Mouse (Mus musculus) hindbrain, postnatal 0 days (tissue): ENCODE data around the gene Pik3r1. TPM values are rescaled to one million over a fixed set of nuclear protein-coding genes. Genes with fewer than 3 reads are reported as not detected.

Source experiments
- ATAC-seq: fragments of 200-750 bp; cut with Nextera tagmentation; 2 replicates; pipeline ENCODE4 v1.8.0; 2017; ENCODE audit warnings: mild to moderate bottlenecking, moderate TSS enrichment, moderate library complexity
- DNase-seq: peaks from one replicate; pipeline ENCODE4 v3.0.0-alpha.2; 2015; ENCODE audit warnings: low spot score
- H3K27ac ChIP-seq: fragments of 300-500 bp; sonication (generic); 2 replicates; pipeline ENCODE4 v1.5.1; 2014; ENCODE audit warnings: mild to moderate bottlenecking
- H3K27me3 ChIP-seq: fragments of 300-500 bp; sonication (generic); 2 replicates; pipeline ENCODE4 v1.6.1; 2014; ENCODE audit warnings: low read length, mixed read lengths; ENCODE audit not compliant: insufficient read depth
- H3K36me3 ChIP-seq: fragments of 300-500 bp; sonication (generic); 2 replicates; pipeline ENCODE4 v1.6.1; 2014; ENCODE audit warnings: low read length, mixed read lengths; ENCODE audit not compliant: insufficient read depth
- H3K4me1 ChIP-seq: fragments of 300-500 bp; sonication (generic); 2 replicates; pipeline ENCODE4 v1.6.1; 2014; ENCODE audit warnings: antibody characterized with exemption, low read length, mixed read lengths; ENCODE audit not compliant: insufficient read depth
- H3K4me2 ChIP-seq: fragments of 300-500 bp; sonication (generic); 2 replicates; pipeline ENCODE4 v1.6.1; 2014; ENCODE audit warnings: low read depth, mild to moderate bottlenecking, low read length, moderate library complexity, mixed read lengths
- H3K4me3 ChIP-seq: fragments of 300-500 bp; sonication (generic); 2 replicates; pipeline ENCODE4 v1.5.1; 2014; ENCODE audit warnings: low read length
- H3K9ac ChIP-seq: fragments of 300-500 bp; sonication (generic); replicated peaks from 2 replicates; pipeline ENCODE4 v1.6.1; 2014; ENCODE audit warnings: mild to moderate bottlenecking, low read length, moderate library complexity, mixed read lengths
- H3K9me3 ChIP-seq: fragments of 300-500 bp; sonication (generic); 2 replicates; pipeline ENCODE4 v1.6.1; 2016; ENCODE audit warnings: low read length, mixed read lengths
- CTCF ChIP-seq: IDR thresholded peaks from 2 replicates; pipeline ENCODE4 v1.5.1; 2016; ENCODE audit warnings: antibody characterized with exemption, control low read depth, low read depth
- WGBS: fragments of 180-500 bp; shearing (Covaris S2); extraction: QIAGEN DNeasy Blood & Tissue Kit; methylation state at CpG from one replicate; pipeline ENCODE4 v1.1.7; 2014; 5-methylcytosine and 5-hydroxymethylcytosine counted together
- polyA plus RNA-seq: library from polyadenylated mRNA; unstranded; fragments of >200 nt; fragmentation: Nextera tagmentation; extraction: Ambion mirVana; gene quantifications from 2 replicates; pipeline ENCODE4 v1.2.1, GENCODE M21; 2015
- total RNA-seq: library from RNA; depleted of rRNA; stranded (reverse); fragments of >200 nt; gene quantifications from 2 replicates; pipeline ENCODE4 v1.2.3, GENCODE M21; 2014

Gene Pik3r1
- total and polyA plus RNA-seq, 2 experiments from 2014 or later = 58.1 to 95.6 TPM

DNA sequence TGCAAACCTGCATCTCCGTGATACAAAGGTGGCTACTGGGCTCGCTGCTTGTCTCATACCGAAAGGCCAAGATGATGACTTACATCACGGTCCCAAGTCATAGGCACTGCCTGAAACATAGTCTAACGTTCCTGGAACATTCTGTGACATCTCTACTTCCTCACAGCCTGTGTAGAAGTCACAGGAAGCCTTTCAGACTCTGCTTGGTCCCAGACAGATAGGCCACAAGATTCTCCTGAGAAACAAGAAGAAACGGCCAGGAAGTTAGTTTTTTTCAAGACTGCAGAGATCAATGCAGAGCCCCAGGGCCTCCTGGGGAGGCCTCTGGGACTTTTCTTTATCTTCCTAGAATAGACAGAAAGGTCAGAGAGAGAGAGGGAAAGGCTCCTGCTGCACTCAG, 29.0 kb upstream of the Pik3r1 start:
- ATAC-seq = no peak
- Histone ChIP-seq H3K36me3 (no peaks in the 10 kb centered on the region), H3K27ac (no peak overlapping the region), H3K4me1 (0 out of 2 replicates have a peak, but pooled peaks cover 5% of the 10 kb centered on the region), H3K27me3 (no peaks in the 10 kb centered on the region), H3K9ac (no peak overlapping the region), H3K9me3 (no peaks in the 10 kb centered on the region), H3K4me3 (no peak overlapping the region), H3K4me2 (no peak overlapping the region)
- WGBS = 58% methylated on average over 6 of the region's 6 CpGs
- TF ChIP-seq CTCF = no peak
- no peak for DNase-seq

- no peak for TF ChIP-seq CTCF
- no peak overlapping the region for H3K27ac ChIP-seq
- H3K9me3 ChIP-seq = no peaks in the 10 kb centered on the region
- no peaks in the 10 kb centered on the region for H3K36me3 ChIP-seq
- no peak overlapping the region for H3K9ac ChIP-seq
- DNase-seq = no peak
- no peaks in the 10 kb centered on the region for H3K4me1 ChIP-seq
- no peak for ATAC-seq
- H3K27me3 ChIP-seq = no peaks in the 10 kb centered on the region
- no peak overlapping the region for H3K4me3 ChIP-seq
- WGBS = 75% methylated on average over 4 of the region's 4 CpGs
- H3K4me2 ChIP-seq = no peak overlapping the region
Observed at GRCm38 (mm10) chr13:101785705-101786104, 17.7 kb upstream of the Pik3r1 start.

- Histone ChIP-seq H3K27ac (no peak overlapping the region), H3K9me3 (no peaks in the 10 kb centered on the region), H3K27me3 (no peaks in the 10 kb centered on the region), H3K36me3 (no peaks in the 10 kb centered on the region), H3K4me1 (no peaks in the 10 kb centered on the region), H3K9ac (no peak overlapping the region), H3K4me2 (no peak overlapping the region), H3K4me3 (no peak overlapping the region)
- no peak for TF ChIP-seq CTCF
- WGBS = 93% methylated on average over 13 of the region's 13 CpGs
- ATAC-seq = no peak
- DNase-seq = no peak
Observed at GRCm38 (mm10) chr13:101784651-101785289, 16.8 kb upstream of the Pik3r1 start.

- H3K4me2 ChIP-seq = no peak overlapping the region
- no peaks in the 10 kb centered on the region for H3K36me3 ChIP-seq
- peaks cover 4% of the 10 kb centered on the region; the same call in 1 of the 2 replicates for H3K4me1 ChIP-seq
- DNase-seq (no peak), ATAC-seq (no peak)
- no peaks in the 10 kb centered on the region for H3K9me3 ChIP-seq
- H3K27me3 ChIP-seq = no peaks in the 10 kb centered on the region
- no peak for TF ChIP-seq CTCF
- 91% methylated on average over 4 of the region's 4 CpGs for WGBS
- no peak overlapping the region for H3K9ac ChIP-seq
- no peak overlapping the region for H3K27ac ChIP-seq
- no peak overlapping the region for H3K4me3 ChIP-seq
Observed at GRCm38 (mm10) chr13:101779011-101779410, 11.0 kb upstream of the Pik3r1 start.

- Histone ChIP-seq H3K4me3 (no peak overlapping the region), H3K36me3 (no peaks in the 10 kb centered on the region), H3K4me1 (peaks cover 4% of the 10 kb centered on the region; the same call in 1 of the 2 replicates), H3K27me3 (no peaks in the 10 kb centered on the region), H3K4me2 (no peak overlapping the region), H3K9ac (no peak overlapping the region), H3K27ac (no peak overlapping the region), H3K9me3 (no peaks in the 10 kb centered on the region)
- TF ChIP-seq CTCF = no peak
- ATAC-seq (no peak), DNase-seq (no peak)
- WGBS = 35% methylated on average over 3 of the region's 3 CpGs
Observed at GRCm38 (mm10) chr13:101777851-101778250, 9.8 kb upstream of the Pik3r1 start.

DNA sequence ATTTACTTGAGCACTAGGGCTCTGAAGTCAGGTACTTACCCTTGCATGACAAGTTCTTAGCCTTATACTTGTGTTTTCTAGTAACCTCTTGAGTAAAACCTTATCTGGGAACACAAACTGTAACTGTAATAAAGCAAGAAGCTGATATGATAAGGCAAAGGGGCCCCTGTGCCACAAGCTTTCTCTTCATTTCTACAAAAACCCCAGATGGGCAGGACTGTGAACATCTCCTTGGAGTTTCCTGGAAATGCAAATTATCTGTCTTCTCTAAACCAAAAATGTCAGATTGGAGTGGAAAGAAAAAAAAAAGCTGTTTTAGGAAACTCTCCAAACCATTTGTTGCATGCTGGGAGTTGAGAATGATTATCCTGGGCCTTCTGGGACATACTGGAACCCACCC, 3.1 kb upstream of the Pik3r1 start:
- H3K4me3 ChIP-seq = no peak overlapping the region
- H3K4me1 ChIP-seq = 0 out of 2 replicates have a peak, but pooled peaks cover 1% of the 10 kb centered on the region
- no peak overlapping the region for H3K4me2 ChIP-seq
- no peaks in the 10 kb centered on the region for H3K27me3 ChIP-seq
- no peaks in the 10 kb centered on the region for H3K36me3 ChIP-seq
- DNase-seq (no peak), ATAC-seq (no peak)
- H3K9me3 ChIP-seq = no peaks in the 10 kb centered on the region
- no peak overlapping the region for H3K27ac ChIP-seq
- no peak for TF ChIP-seq CTCF
- H3K9ac ChIP-seq = no peak overlapping the region

DNA sequence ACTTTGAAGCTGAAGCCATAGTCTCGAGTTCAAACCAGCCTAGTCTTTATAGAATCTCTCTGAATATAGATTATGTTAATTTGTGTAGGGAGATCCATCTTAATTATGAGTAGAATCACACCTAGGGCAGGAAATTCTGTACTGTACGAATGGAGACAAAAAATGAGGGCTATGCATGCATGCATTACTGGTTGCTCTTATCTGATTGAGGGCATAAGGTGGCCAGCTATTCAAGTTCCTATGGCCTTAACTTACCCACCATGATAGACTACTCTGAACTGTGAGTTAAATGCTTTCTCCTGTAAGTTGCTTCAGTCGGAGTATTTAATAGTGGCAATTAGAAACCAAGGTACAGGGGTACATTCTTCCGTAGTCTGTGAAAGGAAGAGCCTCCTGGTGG, 1.9 kb upstream of the Pik3r1 start:
- Histone ChIP-seq H3K36me3 (no peaks in the 10 kb centered on the region), H3K4me2 (no peak overlapping the region), H3K9ac (no peak overlapping the region), H3K4me3 (no peak overlapping the region), H3K27me3 (no peaks in the 10 kb centered on the region), H3K27ac (no peak overlapping the region), H3K4me1 (peaks cover 13% of the 10 kb centered on the region), H3K9me3 (no peaks in the 10 kb centered on the region)
- ATAC-seq = no peak
- TF ChIP-seq CTCF = no peak
- 94% methylated on average over 4 of the region's 4 CpGs for WGBS
- DNase-seq = no peak
